Mouse (Mus musculus): ENCODE results near the gene Slx1b. TPM values are rescaled to one million over a fixed set of nuclear protein-coding genes. Genes with fewer than 3 reads are reported as not detected.
A peak's percentile ranks its signal among the peaks of the same experiment; 100 is the strongest.

The Slx1b gene
- polyA plus RNA-seq, 1 experiment from 2014 or later = 17.3 TPM

DNA sequence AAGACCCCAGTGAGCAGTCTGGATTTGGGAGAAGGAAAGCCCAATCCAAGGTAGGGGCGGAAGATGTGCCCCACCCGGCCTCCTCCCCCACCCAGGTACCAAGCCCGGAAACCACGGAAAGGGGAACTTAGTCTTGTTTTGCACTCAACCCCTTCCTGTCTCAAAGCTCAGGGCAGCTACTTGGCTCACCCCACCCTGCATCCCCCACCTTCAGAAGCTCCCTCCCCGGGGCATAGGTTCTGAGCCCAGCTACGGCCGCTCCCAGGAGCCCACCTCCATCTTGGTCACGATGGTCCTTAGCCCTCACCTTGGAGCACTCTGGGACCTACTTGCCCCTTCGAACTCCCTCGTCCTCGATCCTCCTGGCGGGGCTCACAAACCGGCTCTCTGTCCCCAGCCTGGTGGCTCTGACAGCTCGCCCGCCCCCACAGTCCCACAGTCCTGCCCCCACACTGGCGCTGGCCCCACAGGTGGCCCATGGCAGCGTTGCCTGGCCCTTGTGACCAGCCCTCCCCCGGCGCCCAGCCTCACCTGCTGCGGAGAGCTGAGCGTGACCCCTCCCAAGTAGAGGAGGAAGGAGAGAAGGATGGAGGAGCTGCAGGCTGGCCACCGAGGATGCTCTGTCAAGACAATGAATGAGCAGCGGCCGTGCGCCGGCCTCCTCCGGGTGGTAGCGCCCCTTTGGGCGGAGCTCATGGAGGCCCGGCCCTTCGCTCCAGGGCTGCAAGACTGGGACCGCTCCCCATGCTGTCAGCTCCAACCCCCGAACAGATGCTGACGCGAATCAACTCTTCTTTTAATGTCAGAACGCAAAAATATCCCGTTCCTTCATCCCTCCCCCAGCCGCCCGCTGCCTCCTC, 8.8 kb upstream of the Slx1b start:
- Histone ChIP-seq H3K4me2 (ENCODE audit: low read length) (peak overlapping the region; percentile 65), H3K4me1 (ENCODE audit: control insufficient read depth, insufficient read depth, low read length) (peaks cover 32% of the 10 kb centered on the region), H3K4me3 (ENCODE audit: low read depth, low read length) (peak overlapping the region; percentile 88), H3K27ac (ENCODE audit: low read length) (peak overlapping the region; percentile 91), H3K9me3 (replicated peaks; ENCODE audit: control insufficient read depth, low read length, poor library complexity, severe bottlenecking) (peaks cover 4% of the 10 kb centered on the region), H3K36me3 (ENCODE audit: control insufficient read depth, insufficient read depth, low read length) (peaks cover 9% of the 10 kb centered on the region), H3K9ac (ENCODE audit: low read depth, low read length) (peak overlapping the region; percentile 96), H3K27me3 (ENCODE audit: control insufficient read depth, insufficient read depth, low read depth, low read length) (no peaks in the 10 kb centered on the region)
- ATAC-seq = peak; percentile 92
- WGBS = under 1% methylated on average over 39 of the region's 39 CpGs

DNA sequence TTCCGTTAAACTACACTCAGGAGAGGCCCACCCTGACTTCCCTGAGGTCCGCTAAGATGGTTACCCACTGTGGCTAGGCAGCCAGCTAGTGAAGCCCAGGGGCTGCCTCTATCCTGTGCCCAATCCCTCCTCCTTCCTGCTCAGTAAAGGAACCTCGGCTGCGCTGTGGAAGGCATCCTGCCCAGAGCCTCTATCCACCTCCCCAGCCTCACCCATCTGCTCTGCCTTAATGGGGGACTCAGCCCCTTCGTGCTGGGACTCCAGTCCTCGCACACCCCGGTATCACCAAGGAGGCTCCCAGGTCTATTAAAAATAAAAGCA, 8.1 kb upstream of the Slx1b start:
- H3K4me3 ChIP-seq (ENCODE audit: low read depth, low read length) = peak overlapping the region; percentile 88
- H3K27me3 ChIP-seq (ENCODE audit: control insufficient read depth, insufficient read depth, low read depth, low read length) = no peaks in the 10 kb centered on the region
- H3K27ac ChIP-seq (ENCODE audit: low read length) = peak overlapping the region; percentile 91
- H3K4me2 ChIP-seq (ENCODE audit: low read length) = peak overlapping the region; percentile 65
- H3K9ac ChIP-seq (ENCODE audit: low read depth, low read length) = peak overlapping the region; percentile 96
- ATAC-seq = peak; percentile 21; the same call in 1 of the 2 replicates
- no peaks in the 10 kb centered on the region for H3K9me3 ChIP-seq (replicated peaks; ENCODE audit: control insufficient read depth, low read length, poor library complexity, severe bottlenecking)
- H3K4me1 ChIP-seq (ENCODE audit: control insufficient read depth, insufficient read depth, low read length) = peaks cover 32% of the 10 kb centered on the region
- H3K36me3 ChIP-seq (ENCODE audit: control insufficient read depth, insufficient read depth, low read length) = peaks cover 13% of the 10 kb centered on the region
- 9% methylated on average over 7 of the region's 7 CpGs for WGBS

DNA sequence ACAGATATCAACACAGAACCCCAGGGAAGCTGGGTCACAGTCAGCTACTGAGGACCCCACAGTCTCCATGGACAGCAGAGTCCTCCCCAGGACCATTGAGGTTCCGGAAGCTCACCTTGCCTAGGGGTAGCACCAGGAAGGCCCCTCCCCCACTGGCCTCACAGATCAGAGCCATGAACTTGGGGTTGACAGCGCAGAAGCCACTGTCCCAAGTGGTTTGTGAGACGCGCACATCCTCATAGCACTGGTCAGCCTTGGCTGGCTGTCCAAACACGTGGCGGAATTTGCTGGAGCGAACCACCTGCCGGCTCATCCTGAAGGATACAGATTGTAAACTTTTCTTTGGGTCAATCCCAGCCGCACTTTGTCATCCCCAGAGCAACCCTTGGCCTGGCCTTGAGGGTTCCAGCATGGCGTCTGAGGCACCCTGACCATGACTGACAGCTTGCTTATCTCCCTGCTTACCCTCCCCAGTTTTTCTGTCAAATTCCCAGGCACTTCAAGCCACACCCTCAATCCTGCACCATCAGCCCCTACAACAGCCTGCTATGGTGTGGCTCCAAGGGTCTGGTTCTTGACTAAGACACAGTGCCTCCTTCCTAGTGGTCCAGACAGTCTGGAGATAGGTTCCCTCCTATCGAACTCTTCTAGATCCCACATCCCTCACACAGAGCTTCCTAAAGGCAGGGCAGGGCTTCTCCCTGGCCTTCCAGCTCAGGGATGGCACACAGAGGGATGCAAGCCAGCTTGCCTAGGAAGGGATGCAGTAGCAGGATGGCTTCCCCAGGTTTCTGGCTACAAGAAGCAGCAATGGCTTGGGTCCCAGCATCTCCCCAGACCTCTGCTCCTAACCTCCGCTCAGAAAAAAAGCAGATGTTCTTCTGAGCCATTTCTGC, 7.5 kb upstream of the Slx1b start:
- Histone ChIP-seq H3K4me1 (ENCODE audit: control insufficient read depth, insufficient read depth, low read length) (peaks cover 32% of the 10 kb centered on the region), H3K27ac (ENCODE audit: low read length) (peak overlapping the region; percentile 91), H3K4me2 (ENCODE audit: low read length) (peak overlapping the region; percentile 65), H3K9me3 (replicated peaks; ENCODE audit: control insufficient read depth, low read length, poor library complexity, severe bottlenecking) (no peaks in the 10 kb centered on the region), H3K27me3 (ENCODE audit: control insufficient read depth, insufficient read depth, low read depth, low read length) (no peaks in the 10 kb centered on the region), H3K9ac (ENCODE audit: low read depth, low read length) (peak overlapping the region; percentile 96), H3K36me3 (ENCODE audit: control insufficient read depth, insufficient read depth, low read length) (peaks cover 13% of the 10 kb centered on the region), H3K4me3 (ENCODE audit: low read depth, low read length) (peak overlapping the region; percentile 88)
- ATAC-seq = no peak
- 88% methylated on average over 12 of the region's 12 CpGs for WGBS

DNA sequence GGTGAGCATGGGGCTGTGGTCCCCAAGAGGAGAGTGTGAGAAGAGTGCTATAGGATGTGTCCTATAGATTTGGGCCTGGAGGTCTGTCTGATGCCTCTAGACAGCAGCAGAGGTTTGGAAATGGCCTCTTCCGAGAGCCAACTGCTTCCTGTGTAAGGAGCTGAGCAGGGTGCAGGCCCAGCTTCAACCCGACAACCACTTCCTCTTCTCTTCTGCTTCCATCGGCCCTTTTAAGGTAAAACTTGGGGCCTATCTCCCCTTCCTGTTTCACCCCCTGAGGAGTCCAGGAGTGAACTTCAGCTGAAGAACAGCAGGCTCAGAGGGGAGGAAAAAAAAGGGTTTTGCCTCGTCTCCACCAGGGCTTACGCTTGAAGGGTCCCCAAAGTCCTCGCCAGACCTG, 6.8 kb upstream of the Slx1b start:
- Histone ChIP-seq H3K4me3 (ENCODE audit: low read depth, low read length) (no peak overlapping the region), H3K4me1 (ENCODE audit: control insufficient read depth, insufficient read depth, low read length) (peaks cover 34% of the 10 kb centered on the region), H3K36me3 (ENCODE audit: control insufficient read depth, insufficient read depth, low read length) (peaks cover 15% of the 10 kb centered on the region), H3K9me3 (replicated peaks; ENCODE audit: control insufficient read depth, low read length, poor library complexity, severe bottlenecking) (no peaks in the 10 kb centered on the region), H3K4me2 (ENCODE audit: low read length) (peak overlapping the region; percentile 65), H3K27ac (ENCODE audit: low read length) (no peak overlapping the region), H3K27me3 (ENCODE audit: control insufficient read depth, insufficient read depth, low read depth, low read length) (no peaks in the 10 kb centered on the region), H3K9ac (ENCODE audit: low read depth, low read length) (peak overlapping the region; percentile 96)
- ATAC-seq = no peak
- WGBS = 78% methylated on average over 6 of the region's 6 CpGs

DNA sequence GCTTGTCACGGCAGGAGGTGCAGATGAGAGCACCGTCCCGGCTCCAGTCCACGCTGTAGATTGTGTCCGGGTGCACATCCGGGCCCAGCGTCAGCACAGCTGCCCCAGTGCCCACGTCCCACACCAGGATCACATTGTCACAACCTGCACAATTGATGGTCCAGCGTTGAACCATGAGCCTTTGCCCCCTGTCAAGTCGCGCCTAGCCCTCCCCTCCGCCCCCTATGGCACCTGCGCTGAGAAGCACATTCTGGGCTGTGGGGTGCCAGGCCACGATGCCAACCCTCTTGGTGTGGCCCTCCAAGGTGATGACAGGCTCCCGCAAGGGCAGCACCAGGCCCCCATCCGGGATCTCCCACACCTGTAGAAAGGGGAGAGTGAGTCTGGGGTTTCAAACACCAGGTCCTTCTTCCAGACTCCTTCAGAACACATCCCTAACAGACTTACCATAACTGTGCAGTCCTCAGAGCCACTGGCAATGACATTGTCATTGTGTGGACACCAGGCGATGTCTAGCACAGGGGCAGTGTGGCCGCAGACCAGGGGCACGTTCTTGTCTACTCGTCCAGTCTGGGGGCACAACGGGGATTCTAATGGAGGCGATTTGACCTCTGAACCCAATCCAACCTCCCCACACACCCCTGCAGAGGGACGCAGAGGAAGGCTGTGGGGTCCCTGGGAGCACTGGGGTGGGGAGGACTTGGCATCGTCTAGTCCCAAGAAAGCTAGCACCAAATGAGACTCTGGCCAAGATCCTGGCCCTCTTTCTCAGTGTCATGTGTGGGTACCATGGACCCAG, 6.2 kb upstream of the Slx1b start:
- Histone ChIP-seq H3K27me3 (ENCODE audit: control insufficient read depth, insufficient read depth, low read depth, low read length) (no peaks in the 10 kb centered on the region), H3K36me3 (ENCODE audit: control insufficient read depth, insufficient read depth, low read length) (peaks cover 15% of the 10 kb centered on the region), H3K9me3 (replicated peaks; ENCODE audit: control insufficient read depth, low read length, poor library complexity, severe bottlenecking) (no peaks in the 10 kb centered on the region), H3K4me3 (ENCODE audit: low read depth, low read length) (0 out of 2 replicates have a peak overlapping the region, but pooled peaks have one; percentile 2), H3K4me2 (ENCODE audit: low read length) (peak overlapping the region; percentile 42), H3K4me1 (ENCODE audit: control insufficient read depth, insufficient read depth, low read length) (peaks cover 40% of the 10 kb centered on the region), H3K9ac (ENCODE audit: low read depth, low read length) (peak overlapping the region; percentile 96), H3K27ac (ENCODE audit: low read length) (no peak overlapping the region)
- ATAC-seq = no peak
- WGBS = 59% methylated on average over 24 of the region's 24 CpGs

DNA sequence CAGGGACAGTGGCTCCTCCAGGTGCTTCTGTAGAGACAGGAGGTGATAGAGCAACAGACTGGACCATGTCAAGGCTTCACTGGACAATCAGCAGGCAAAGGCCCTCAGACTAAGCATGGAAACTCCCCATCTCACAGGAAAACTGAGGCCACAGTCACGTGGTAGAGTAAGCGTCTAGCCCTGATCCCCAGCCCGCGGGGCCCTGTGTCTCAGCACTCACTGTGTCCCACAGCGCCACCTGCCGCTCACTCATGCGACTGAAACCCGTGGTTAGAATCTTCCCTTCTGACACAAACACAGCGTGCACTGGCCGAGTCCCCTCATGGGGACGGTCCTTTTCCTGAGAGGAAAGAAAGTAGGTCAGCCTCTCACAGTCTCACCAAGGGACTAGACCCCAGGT, 5.5 kb upstream of the Slx1b start:
- H3K9me3 ChIP-seq (replicated peaks; ENCODE audit: control insufficient read depth, low read length, poor library complexity, severe bottlenecking) = no peaks in the 10 kb centered on the region
- peak overlapping the region; percentile 49 for H3K9ac ChIP-seq (ENCODE audit: low read depth, low read length)
- H3K4me1 ChIP-seq (ENCODE audit: control insufficient read depth, insufficient read depth, low read length) = peaks cover 45% of the 10 kb centered on the region
- H3K4me2 ChIP-seq (ENCODE audit: low read length) = peak overlapping the region; percentile 42
- H3K27me3 ChIP-seq (ENCODE audit: control insufficient read depth, insufficient read depth, low read depth, low read length) = no peaks in the 10 kb centered on the region
- under 1% methylated on average over 11 of the region's 11 CpGs for whole genome bisulfite sequencing
- no peak overlapping the region for H3K27ac ChIP-seq (ENCODE audit: low read length)
- 0 out of 2 replicates have a peak overlapping the region, but pooled peaks have one; percentile 2 for H3K4me3 ChIP-seq (ENCODE audit: low read depth, low read length)
- ATAC-seq = no peak; the same call in 1 of the 2 replicates
- peaks cover 15% of the 10 kb centered on the region for H3K36me3 ChIP-seq (ENCODE audit: control insufficient read depth, insufficient read depth, low read length)

DNA sequence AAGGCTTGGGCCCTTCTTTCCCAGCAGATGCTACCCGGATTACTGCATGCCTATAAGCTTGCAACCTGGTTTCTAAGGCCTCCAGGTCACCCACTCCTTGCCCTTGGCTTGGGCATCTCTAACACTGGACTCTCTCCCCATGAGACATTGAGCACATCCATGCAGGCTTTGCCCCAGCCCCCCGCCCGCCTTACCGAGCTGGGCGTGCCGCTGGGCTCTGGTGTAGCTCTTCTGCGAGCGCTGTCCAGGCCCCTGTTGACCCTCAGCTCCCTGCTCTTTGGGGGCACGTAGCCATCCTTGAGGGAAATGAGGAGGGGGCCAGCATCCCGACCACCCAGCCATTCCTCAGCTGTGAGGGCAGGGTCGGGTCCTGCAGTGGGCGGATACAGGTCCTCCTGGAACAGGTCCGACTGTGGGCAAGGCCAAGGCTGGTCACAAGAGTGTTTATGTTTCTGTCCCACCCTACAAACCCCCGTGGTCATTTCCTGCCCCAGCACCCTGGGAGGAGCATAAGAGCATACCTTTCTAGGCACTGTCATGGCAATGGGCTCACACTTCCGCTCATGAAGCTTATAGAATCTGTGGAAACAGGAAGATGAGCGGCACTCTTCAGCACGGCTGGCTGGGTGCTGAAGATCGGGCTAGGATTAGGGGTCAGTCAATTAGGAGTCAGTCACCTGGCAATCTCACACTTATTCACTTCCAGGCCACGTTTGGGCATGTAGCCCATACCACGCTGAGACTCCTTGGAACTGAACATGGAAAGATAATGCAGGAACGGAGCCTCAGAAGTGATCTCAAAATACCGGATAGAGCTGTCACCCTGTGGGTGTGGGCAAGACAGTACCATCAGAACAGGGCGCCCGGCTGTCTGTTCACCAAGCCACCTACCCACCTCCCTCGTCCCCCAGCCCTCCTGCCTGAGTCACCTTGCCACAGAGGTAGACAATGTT, 4.8 kb upstream of the Slx1b start:
- Histone ChIP-seq H3K36me3 (ENCODE audit: control insufficient read depth, insufficient read depth, low read length) (peaks cover 15% of the 10 kb centered on the region), H3K4me1 (ENCODE audit: control insufficient read depth, insufficient read depth, low read length) (peaks cover 45% of the 10 kb centered on the region), H3K4me2 (ENCODE audit: low read length) (no peak overlapping the region; the same call in 1 of the 2 replicates), H3K4me3 (ENCODE audit: low read depth, low read length) (no peak overlapping the region), H3K9me3 (replicated peaks; ENCODE audit: control insufficient read depth, low read length, poor library complexity, severe bottlenecking) (no peaks in the 10 kb centered on the region), H3K27ac (ENCODE audit: low read length) (no peak overlapping the region), H3K9ac (ENCODE audit: low read depth, low read length) (no peak overlapping the region), H3K27me3 (ENCODE audit: control insufficient read depth, insufficient read depth, low read depth, low read length) (no peaks in the 10 kb centered on the region)
- ATAC-seq = no peak
- WGBS = 80% methylated on average over 25 of the region's 25 CpGs

DNA sequence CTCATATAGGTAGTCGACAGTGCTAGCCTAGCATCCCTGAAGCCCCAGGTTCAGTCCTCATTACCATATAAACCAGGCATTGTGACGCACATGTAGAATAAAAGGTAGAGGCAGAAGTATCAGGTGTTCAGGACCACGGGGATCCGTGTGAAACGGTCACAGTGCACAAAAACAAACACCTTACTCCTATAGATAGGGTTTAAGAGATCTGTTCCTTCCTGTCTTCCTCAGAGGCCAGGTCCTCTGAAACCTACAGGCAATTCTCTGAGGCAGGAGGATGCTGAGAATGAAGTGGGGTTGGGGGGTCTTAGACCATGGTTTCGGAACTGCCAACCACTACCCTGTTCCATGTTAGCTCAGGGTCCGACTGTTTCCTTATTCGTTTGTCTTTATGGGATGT, 2.3 kb upstream of the Slx1b start:
- WGBS = 96% methylated on average over 8 of the region's 8 CpGs
- H3K9me3 ChIP-seq (replicated peaks; ENCODE audit: control insufficient read depth, low read length, poor library complexity, severe bottlenecking) = no peaks in the 10 kb centered on the region
- H3K4me1 ChIP-seq (ENCODE audit: control insufficient read depth, insufficient read depth, low read length) = peaks cover 45% of the 10 kb centered on the region
- H3K27ac ChIP-seq (ENCODE audit: low read length) = no peak overlapping the region
- no peak overlapping the region for H3K9ac ChIP-seq (ENCODE audit: low read depth, low read length)
- no peak for ATAC-seq
- H3K27me3 ChIP-seq (ENCODE audit: control insufficient read depth, insufficient read depth, low read depth, low read length) = no peaks in the 10 kb centered on the region
- no peak overlapping the region for H3K4me3 ChIP-seq (ENCODE audit: low read depth, low read length)
- no peak overlapping the region for H3K4me2 ChIP-seq (ENCODE audit: low read length)
- H3K36me3 ChIP-seq (ENCODE audit: control insufficient read depth, insufficient read depth, low read length) = peaks cover 15% of the 10 kb centered on the region
